Mouse (Mus musculus) midbrain, embryonic 10.5 days (tissue): ENCODE measurements around the gene Stk11. TPM values are rescaled to one million over a fixed set of nuclear protein-coding genes. Genes with fewer than 3 reads are reported as not detected.

Experiments used
- DNase-seq: peaks from one replicate; pipeline ENCODE4 v3.0.0-alpha.2; 2017; ENCODE audit warnings: low spot score
- H3K27ac ChIP-seq: fragments of 300-500 bp; sonication (generic); replicated peaks from 2 replicates; pipeline ENCODE4 v1.5.1; 2016; ENCODE audit warnings: mild to moderate bottlenecking
- H3K27me3 ChIP-seq: fragments of 300-500 bp; sonication (generic); 2 replicates; pipeline ENCODE4 v1.6.1; 2016; ENCODE audit warnings: low read depth, mild to moderate bottlenecking; ENCODE audit not compliant: poor library complexity, severe bottlenecking
- H3K36me3 ChIP-seq: fragments of 300-500 bp; sonication (generic); 2 replicates; pipeline ENCODE4 v1.6.1; 2016; ENCODE audit warnings: mild to moderate bottlenecking, moderate library complexity
- H3K4me1 ChIP-seq: fragments of 300-500 bp; sonication (generic); 2 replicates; pipeline ENCODE4 v1.6.1; 2016
- H3K4me3 ChIP-seq: fragments of 300-500 bp; sonication (generic); 2 replicates; pipeline ENCODE4 v1.5.1; 2016; ENCODE audit warnings: mild to moderate bottlenecking, moderate library complexity
- H3K9me3 ChIP-seq: fragments of 300-500 bp; sonication (generic); replicated peaks from 2 replicates; pipeline ENCODE4 v1.6.1; 2016; ENCODE audit warnings: mild to moderate bottlenecking
- WGBS: fragments of 180-500 bp; shearing (Covaris S2); methylation state at CpG from one replicate; pipeline ENCODE4 v1.1.7; 2016; 5-methylcytosine and 5-hydroxymethylcytosine counted together
- polyA plus RNA-seq: library from polyadenylated mRNA; unstranded; fragments of >200 nt; fragmentation: Nextera tagmentation; extraction: Ambion mirVana; gene quantifications from 2 replicates; pipeline ENCODE4 v1.2.1, GENCODE M21; 2016

The Stk11 gene
- polyA plus RNA-seq, 1 experiment from 2014 or later = 19.7 TPM

DNA sequence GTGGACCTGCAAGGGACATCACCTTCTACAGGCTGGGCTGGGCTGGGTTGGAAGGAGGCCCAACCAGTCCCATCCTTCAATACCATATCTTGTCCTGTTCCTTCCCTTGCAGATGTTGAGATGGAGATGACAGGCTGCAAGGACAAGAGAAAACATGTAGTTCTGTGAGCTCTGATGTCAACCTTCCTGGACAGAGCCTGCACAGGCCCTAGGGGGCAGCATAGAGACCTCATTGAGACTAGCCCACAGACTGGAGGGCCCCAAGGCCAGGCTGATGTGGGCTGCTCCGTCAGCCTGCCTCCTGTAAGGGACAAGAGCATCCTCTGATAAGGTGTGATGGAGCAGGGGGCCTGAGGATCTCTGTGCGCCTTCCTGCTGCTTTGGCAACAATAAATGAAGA, 59.1 kb downstream of the Stk11 start:
- Histone ChIP-seq H3K27me3 (peaks cover 16% of the 10 kb centered on the region), H3K36me3 (peaks cover 34% of the 10 kb centered on the region), H3K4me1 (peaks cover 88% of the 10 kb centered on the region), H3K27ac (peak overlapping the region; percentile 9), H3K9me3 (no peaks in the 10 kb centered on the region), H3K4me3 (peak overlapping the region; percentile 12; the same call in 1 of the 2 replicates)
- peak; percentile 64 for DNase-seq
- WGBS = 62% methylated on average over 2 of the region's 2 CpGs

DNA sequence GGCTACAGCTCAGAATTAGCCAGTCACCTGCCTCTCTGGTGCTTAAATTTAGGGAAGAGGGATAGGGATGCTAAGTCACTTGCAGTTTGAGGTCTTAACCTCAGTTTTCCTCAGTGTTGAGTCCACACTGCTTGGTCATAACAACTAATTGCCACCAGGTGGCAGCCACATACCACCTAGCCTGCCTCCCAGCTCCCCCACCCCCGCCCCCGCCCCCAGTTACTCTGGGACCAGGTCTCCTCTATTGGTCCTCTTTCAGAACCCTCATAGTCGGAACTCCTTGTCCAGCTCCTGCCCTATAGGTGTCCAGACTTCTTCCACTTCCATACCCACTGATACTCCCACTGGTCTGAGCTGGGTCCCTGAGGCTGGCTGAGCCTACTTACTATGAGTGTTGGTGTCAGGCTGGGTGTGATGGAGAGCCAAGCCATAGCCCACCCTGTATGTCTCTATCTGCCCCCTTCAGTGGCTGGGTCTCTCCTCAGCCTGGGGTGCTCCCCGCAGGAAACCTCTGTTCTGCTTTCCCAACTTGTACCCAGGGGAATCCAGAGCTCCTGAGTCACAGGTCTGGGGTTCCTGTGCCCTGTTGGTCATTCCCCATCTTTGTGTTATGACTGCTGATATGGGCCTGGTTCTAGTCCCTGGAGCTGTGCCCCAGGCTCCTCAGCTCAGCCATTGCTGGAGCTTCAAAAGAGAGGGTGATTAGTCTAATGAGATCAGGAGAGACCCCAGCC, 60.1 kb downstream of the Stk11 start:
- H3K27me3 ChIP-seq = peaks cover 23% of the 10 kb centered on the region
- DNase-seq = peak; percentile 64
- H3K36me3 ChIP-seq = peaks cover 24% of the 10 kb centered on the region
- H3K27ac ChIP-seq = peak overlapping the region; percentile 99
- peak overlapping the region; percentile 32; the same call in 1 of the 2 replicates for H3K4me3 ChIP-seq
- WGBS = 18% methylated on average over 4 of the region's 4 CpGs
- H3K9me3 ChIP-seq = no peaks in the 10 kb centered on the region
- H3K4me1 ChIP-seq = peaks cover 88% of the 10 kb centered on the region

DNA sequence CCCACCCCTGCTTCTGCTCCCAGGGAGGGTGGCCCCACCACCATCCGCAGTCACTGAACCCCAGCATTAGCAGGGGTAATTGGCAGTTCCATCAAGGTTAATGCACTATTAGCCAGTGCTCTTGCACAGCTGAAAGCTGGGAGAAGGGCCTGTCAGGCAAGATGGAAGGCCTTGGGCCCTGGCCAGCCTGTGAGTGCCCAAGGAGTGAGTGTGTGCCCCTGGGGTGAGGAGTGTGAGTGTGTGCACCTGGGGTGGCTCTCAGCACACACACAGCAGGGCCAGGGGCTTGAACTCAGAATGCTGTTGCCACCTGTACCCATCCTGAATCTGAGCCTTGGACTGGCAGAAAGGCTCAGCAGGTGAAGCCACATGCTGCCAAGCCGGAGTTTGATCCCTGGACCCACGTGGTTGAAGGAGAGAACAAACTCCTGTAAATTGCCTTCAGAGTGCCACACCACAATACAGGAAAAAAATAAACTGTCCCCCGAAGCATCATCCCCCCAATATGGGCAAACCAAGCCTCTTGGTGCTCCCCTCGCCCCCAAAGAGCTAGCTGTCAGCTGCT, 60.7 kb downstream of the Stk11 start:
- WGBS = 72% methylated on average over 5 of the region's 5 CpGs
- H3K9me3 ChIP-seq = no peaks in the 10 kb centered on the region
- H3K4me1 ChIP-seq = peaks cover 91% of the 10 kb centered on the region
- peak overlapping the region; percentile 32; the same call in 1 of the 2 replicates for H3K4me3 ChIP-seq
- H3K36me3 ChIP-seq = peaks cover 18% of the 10 kb centered on the region
- H3K27me3 ChIP-seq = peaks cover 23% of the 10 kb centered on the region
- no peak for DNase-seq
- peak overlapping the region; percentile 99 for H3K27ac ChIP-seq

DNA sequence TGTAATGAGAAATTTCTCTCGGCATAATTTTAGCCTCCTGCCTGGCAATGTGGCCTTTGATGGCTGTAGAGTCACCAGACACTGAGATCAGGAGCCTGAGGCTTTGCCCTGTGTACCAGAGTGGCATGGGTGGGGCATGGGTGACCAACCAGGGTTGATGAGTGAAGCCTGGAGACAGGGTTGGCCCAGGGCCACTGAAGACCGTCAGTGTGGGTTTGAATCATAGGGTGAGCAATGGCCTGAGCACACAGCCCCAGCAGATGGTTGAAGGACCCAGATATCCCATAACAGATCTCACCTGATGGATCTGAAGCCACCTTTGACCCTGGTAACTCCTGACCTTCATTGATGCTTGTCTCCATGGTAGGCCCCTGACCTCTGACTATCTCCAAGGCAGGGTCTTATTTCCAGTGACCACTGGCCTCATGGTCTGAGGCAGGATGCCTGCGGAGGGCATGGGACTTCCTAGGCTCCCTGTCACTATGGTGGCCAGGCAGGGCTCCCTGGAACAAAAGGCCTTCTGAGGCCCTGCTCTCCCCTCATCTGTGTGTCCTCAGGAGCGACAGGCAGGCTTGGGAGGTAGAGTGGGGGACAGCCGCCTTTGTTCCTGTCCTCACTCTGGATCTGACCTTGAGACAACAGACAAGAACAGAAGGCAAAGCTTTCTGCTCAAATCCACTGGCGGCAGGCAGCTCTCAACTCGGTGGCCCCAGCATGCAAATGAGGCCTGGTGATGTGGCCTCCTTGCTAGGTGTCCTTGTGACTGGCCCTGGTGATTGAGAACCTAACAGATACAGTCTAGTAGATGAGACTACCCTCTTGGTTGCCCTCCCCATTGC, 62.1 kb downstream of the Stk11 start:
- WGBS = 68% methylated on average over 7 of the region's 7 CpGs
- peak overlapping the region; percentile 32 for H3K4me3 ChIP-seq
- peak; percentile 53 for DNase-seq
- peaks cover 91% of the 10 kb centered on the region for H3K4me1 ChIP-seq
- H3K27me3 ChIP-seq = peaks cover 30% of the 10 kb centered on the region
- peak overlapping the region; percentile 99 for H3K27ac ChIP-seq
- H3K36me3 ChIP-seq = peaks cover 17% of the 10 kb centered on the region
- no peaks in the 10 kb centered on the region for H3K9me3 ChIP-seq

DNA sequence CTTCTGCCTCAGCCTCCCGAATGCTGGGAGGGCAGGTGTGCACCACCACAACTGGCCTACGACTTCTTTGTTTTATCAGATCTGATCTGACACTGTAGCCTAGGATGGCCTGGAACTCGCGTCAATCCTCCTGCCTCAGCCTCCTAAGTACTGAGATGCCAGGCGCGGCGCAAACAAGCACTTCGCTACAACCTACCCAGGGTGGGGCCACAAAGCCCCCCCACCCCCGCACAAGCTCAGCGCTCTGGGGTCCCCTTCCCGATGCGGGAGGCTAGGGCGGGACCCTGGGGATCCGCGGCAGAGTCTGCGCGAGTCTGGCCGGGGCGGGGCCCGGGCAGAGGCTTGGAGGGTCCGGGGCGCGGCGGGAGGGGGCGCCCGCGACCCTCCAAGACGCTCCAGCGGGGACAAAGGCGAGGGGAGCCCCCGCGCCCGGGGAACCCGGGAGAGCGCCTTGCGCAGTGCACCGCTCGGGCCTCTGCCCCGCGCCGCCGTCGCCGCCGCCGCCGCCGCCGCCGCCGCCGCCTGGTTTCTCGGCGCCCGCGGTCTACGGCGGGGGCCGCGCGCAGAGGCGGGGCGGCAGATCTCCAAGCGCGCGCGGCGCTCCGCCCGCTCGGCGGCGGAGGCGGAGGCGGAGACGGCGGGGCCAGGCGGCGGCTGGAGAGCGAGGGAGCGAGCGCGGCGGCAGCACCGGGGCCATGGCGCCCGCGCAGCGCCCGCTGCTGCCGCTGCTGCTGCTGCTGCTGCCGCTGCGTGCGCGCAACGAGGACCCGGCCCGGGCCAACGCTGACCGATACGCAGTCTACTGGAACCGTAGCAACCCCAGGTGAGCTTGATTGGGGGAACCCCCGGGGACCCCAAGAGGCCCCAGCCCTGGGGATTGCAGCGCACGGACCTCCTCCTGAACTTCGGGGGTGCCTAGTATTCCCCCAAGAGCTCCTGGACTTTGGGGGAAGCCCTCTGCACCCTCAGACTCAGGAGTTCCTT, 63.8 kb downstream of the Stk11 start, which contains the start of gene Efna2:
Efna2 (plus strand) TSS at position 415 of the 984 bp plus-strand sequence.
- peak within 1 kb of the TSS; percentile 99 for H3K27ac ChIP-seq
- H3K27me3 ChIP-seq = peaks cover 40% of the 10 kb centered on the region
- peaks cover 96% of the 10 kb centered on the region for H3K4me1 ChIP-seq
- 4% methylated on average over 96 of the region's 106 CpGs for WGBS
- peak; percentile 72 for DNase-seq
- H3K36me3 ChIP-seq = peaks cover 34% of the 10 kb centered on the region
- no peaks in the 10 kb centered on the region for H3K9me3 ChIP-seq
- peak within 1 kb of the TSS; percentile 96 for H3K4me3 ChIP-seq

Other genes starting within 250 kb of the Stk11 start
- 8.0 and 13.5 TPM in 2 replicates for gene Prtn3, start 241.3 kb upstream of the Stk11 start, polyA plus RNA-seq
- 110 and 169 TPM in 2 replicates for gene Plppr3, start 241.2 kb upstream of the Stk11 start, polyA plus RNA-seq
- 0.16 and 0.46 TPM in 2 replicates for gene Elane, start 229.6 kb upstream of the Stk11 start, polyA plus RNA-seq
- gene Cfd, start 224.9 kb upstream of the Stk11 start, polyA plus RNA-seq = not detected in 2 replicates
- 69.8 and 70.8 TPM in 2 replicates for gene Med16, start 206.9 kb upstream of the Stk11 start, polyA plus RNA-seq
- gene Gm26602, start 204.9 kb upstream of the Stk11 start, polyA plus RNA-seq = 2.0 and 5.5 TPM in 2 replicates
- 1.0 and 1.2 TPM in 2 replicates for gene Kiss1r, start 198.8 kb upstream of the Stk11 start, polyA plus RNA-seq
- gene R3hdm4, start 194.6 kb upstream of the Stk11 start, polyA plus RNA-seq = 126 and 154 TPM in 2 replicates
- gene Arid3a, start 188.8 kb upstream of the Stk11 start, polyA plus RNA-seq = 12.5 and 13.4 TPM in 2 replicates
- gene Wdr18, start 155.7 kb upstream of the Stk11 start, polyA plus RNA-seq = 136 and 155 TPM in 2 replicates
- gene Grin3b, start 145.1 kb upstream of the Stk11 start, polyA plus RNA-seq = 0.25 and 0.30 TPM in 2 replicates
- gene Tmem259, start 131.5 kb upstream of the Stk11 start, polyA plus RNA-seq = 11.0 TPM in 2 replicates
- 198 and 199 TPM in 2 replicates for gene Cnn2, start 127.2 kb upstream of the Stk11 start, polyA plus RNA-seq
- 3.2 and 4.8 TPM in 2 replicates for gene Abca7, start 119.3 kb upstream of the Stk11 start, polyA plus RNA-seq
- 7.9 and 8.0 TPM in 2 replicates for gene Arhgap45, start 99.2 kb upstream of the Stk11 start, polyA plus RNA-seq
- gene Polr2e, start 76.0 kb upstream of the Stk11 start, polyA plus RNA-seq = 233 and 276 TPM in 2 replicates
- 702 and 747 TPM in 2 replicates for gene Gpx4, start 68.6 kb upstream of the Stk11 start, polyA plus RNA-seq
- 15.0 and 15.2 TPM in 2 replicates for gene Sbno2, start 10.2 kb upstream of the Stk11 start, polyA plus RNA-seq
- 463 and 481 TPM in 2 replicates for gene Atp5d, start 22.8 kb downstream of the Stk11 start, polyA plus RNA-seq
- 7.8 and 9.3 TPM in 2 replicates for gene Cbarp, start 25.0 kb downstream of the Stk11 start, polyA plus RNA-seq
- 17.8 and 19.7 TPM in 2 replicates for gene Midn, start 32.5 kb downstream of the Stk11 start, polyA plus RNA-seq
- gene Cirbp, start 50.2 kb downstream of the Stk11 start, polyA plus RNA-seq = 91.8 and 135 TPM in 2 replicates
- 10.6 and 11.2 TPM in 2 replicates for gene 1600002K03Rik, start 57.1 kb downstream of the Stk11 start, polyA plus RNA-seq
- gene Efna2, start 63.7 kb downstream of the Stk11 start, polyA plus RNA-seq = 56.6 and 64.5 TPM in 2 replicates
- gene Mum1, start 110.6 kb downstream of the Stk11 start, polyA plus RNA-seq = 154 and 166 TPM in 2 replicates
- 288 and 314 TPM in 2 replicates for gene Ndufs7, start 133.3 kb downstream of the Stk11 start, polyA plus RNA-seq
- 32.5 and 35.5 TPM in 2 replicates for gene Gamt, start 145.2 kb downstream of the Stk11 start, polyA plus RNA-seq
- 43.7 and 50.6 TPM in 2 replicates for gene Dazap1, start 145.7 kb downstream of the Stk11 start, polyA plus RNA-seq
- 889 and 1,053 TPM in 2 replicates for gene Rps15, start 176.7 kb downstream of the Stk11 start, polyA plus RNA-seq
- gene Apc2, start 180.2 kb downstream of the Stk11 start, polyA plus RNA-seq = 28.3 and 61.6 TPM in 2 replicates
- gene 2310011J03Rik, start 204.7 kb downstream of the Stk11 start, polyA plus RNA-seq = 57.3 TPM in 2 replicates
- gene Pcsk4, start 213.7 kb downstream of the Stk11 start, polyA plus RNA-seq = 3.3 and 4.2 TPM in 2 replicates
- 9.1 and 11.5 TPM in 2 replicates for gene Reep6, start 214.2 kb downstream of the Stk11 start, polyA plus RNA-seq
- gene Adamtsl5, start 232.6 kb downstream of the Stk11 start, polyA plus RNA-seq = 0.48 and 0.91 TPM in 2 replicates
- 0.12 and 0.32 TPM in 2 replicates for gene Plk5, start 240.7 kb downstream of the Stk11 start, polyA plus RNA-seq